Comparison of ENCODE assay signal across 22 mouse cellular contexts in the genomic region with DNA sequence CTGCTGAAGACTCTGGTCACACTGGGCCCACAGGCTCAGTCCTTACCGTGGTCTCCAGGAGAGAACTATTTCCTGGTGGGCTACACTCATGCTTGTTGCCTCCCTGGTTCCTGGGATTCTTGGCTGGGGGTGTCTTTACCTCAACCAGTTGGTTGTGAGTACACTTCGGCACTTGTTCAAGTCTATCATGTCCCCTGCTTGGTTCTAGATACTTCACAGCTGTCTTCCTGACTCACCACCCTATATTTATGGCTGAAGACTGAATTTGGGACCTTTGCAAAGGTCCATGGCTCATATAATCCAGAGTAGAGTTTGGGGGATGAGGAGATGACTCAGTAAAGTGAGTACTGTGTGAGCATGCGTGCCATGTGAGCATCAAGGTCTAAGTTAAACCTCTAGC.
"Had no signal": no experiment of that assay in that cellular context is flagged by ENCODE, and none has a peak within 500 bp of the region (broad histone marks: within the 10 kb centered on the region; RNA-seq: fewer than 3 reads in every experiment).

No protein-coding gene starts in this region.

- H3K36me3 ChIP-seq: heart, embryonic 10.5 days; heart, embryonic 12.5 days; hindbrain, embryonic 10.5 days; hindbrain, embryonic 12.5 days; limb, embryonic 13.5 days; limb, embryonic 15.5 days; liver, embryonic 12.5 days had no signal

- DNase-seq: gastrocnemius, adult 2 months; gastrocnemius, postnatal 10 days; gastrocnemius, postnatal 25 days; heart, adult 2 months; heart, postnatal 10 days; heart, postnatal 4 days; kidney, adult 18-20 months; kidney, adult 8-10 months; kidney, postnatal 10 days; kidney, postnatal 25 days; kidney, postnatal 4 days; left cerebral cortex, postnatal 4 days had no signal

- H3K4me3 ChIP-seq: gastrocnemius, adult 2 months; heart, adult 2 months; heart, embryonic 10.5 days; heart, embryonic 12.5 days; hindbrain, embryonic 10.5 days; hindbrain, embryonic 12.5 days; layer of hippocampus, adult 2 months; left cerebral cortex, adult 2 months; limb, embryonic 13.5 days; limb, embryonic 15.5 days; liver, embryonic 12.5 days had no signal

- H3K27me3 ChIP-seq: heart, embryonic 12.5 days; limb, embryonic 13.5 days; liver, embryonic 12.5 days had no signal

- H3K4me2 ChIP-seq: heart, embryonic 12.5 days; hindbrain, embryonic 12.5 days; hindbrain, embryonic 14.5 days; limb, embryonic 13.5 days; limb, embryonic 15.5 days; liver, embryonic 12.5 days had no signal
